Mouse (Mus musculus) midbrain, embryonic 13.5 days (tissue): ENCODE measurements around the gene Tas2r143. TPM values are rescaled to one million over a fixed set of nuclear protein-coding genes. Genes with fewer than 3 reads are reported as not detected.
A peak's percentile ranks its signal among the peaks of the same experiment; 100 is the strongest.

Source experiments
- ATAC-seq: fragments of 200-750 bp; cut with Nextera tagmentation; 2 replicates; pipeline ENCODE4 v1.8.0; 2017; ENCODE audit warnings: mild to moderate bottlenecking, moderate TSS enrichment, moderate library complexity
- H3K27ac ChIP-seq: fragments of 300-500 bp; sonication (generic); 2 replicates; pipeline ENCODE4 v1.5.1; 2015; ENCODE audit warnings: inconsistent platforms, mild to moderate bottlenecking, moderate library complexity
- H3K27me3 ChIP-seq: fragments of 300-500 bp; sonication (generic); 2 replicates; pipeline ENCODE4 v1.6.1; 2015; ENCODE audit warnings: mild to moderate bottlenecking, inconsistent platforms
- H3K36me3 ChIP-seq: fragments of 300-500 bp; sonication (generic); 2 replicates; pipeline ENCODE4 v1.6.1; 2015; ENCODE audit warnings: mild to moderate bottlenecking, inconsistent platforms
- H3K4me1 ChIP-seq: fragments of 300-500 bp; sonication (generic); replicated peaks from 2 replicates; pipeline ENCODE4 v1.6.1; 2015; ENCODE audit warnings: inconsistent platforms
- H3K4me2 ChIP-seq: fragments of 300-500 bp; sonication (generic); replicated peaks from 2 replicates; pipeline ENCODE4 v1.6.1; 2015; ENCODE audit warnings: moderate library complexity, mild to moderate bottlenecking, inconsistent platforms
- H3K4me3 ChIP-seq: fragments of 300-500 bp; sonication (generic); replicated peaks from 2 replicates; pipeline ENCODE4 v1.5.1; 2015; ENCODE audit warnings: mild to moderate bottlenecking, inconsistent platforms
- H3K9ac ChIP-seq: fragments of 300-500 bp; sonication (generic); replicated peaks from 2 replicates; pipeline ENCODE4 v1.6.1; 2015; ENCODE audit warnings: mild to moderate bottlenecking, inconsistent platforms
- H3K9me3 ChIP-seq: fragments of 300-500 bp; sonication (generic); 2 replicates; pipeline ENCODE4 v1.6.1; 2016; ENCODE audit warnings: mild to moderate bottlenecking, inconsistent platforms
- WGBS: fragments of 180-500 bp; shearing (Covaris S2); methylation state at CpG from one replicate; pipeline ENCODE4 v1.1.7; 2015; 5-methylcytosine and 5-hydroxymethylcytosine counted together
- polyA plus RNA-seq: library from polyadenylated mRNA; unstranded; fragments of >200 nt; fragmentation: Nextera tagmentation; extraction: Ambion mirVana; gene quantifications from 2 replicates; pipeline ENCODE4 v1.2.1, GENCODE M21; 2015

The Tas2r143 gene
- polyA plus RNA-seq, result not detected in 2 replicates

GRCm38 (mm10) chr6:42399938-42400337 is at the start of gene Tas2r143:
TSS of gene Tas2r143 (plus strand) at chr6:42400238.
- no peaks in the 10 kb centered on the region for H3K4me1 ChIP-seq
- H3K4me2 ChIP-seq, result no peak within 1 kb of the TSS
- no peak for ATAC-seq
- no peaks in the 10 kb centered on the region for H3K27me3 ChIP-seq
- H3K4me3 ChIP-seq, result no peak within 1 kb of the TSS
- H3K27ac ChIP-seq, result no peak within 1 kb of the TSS
- WGBS, result 74% methylated on average over 1 of the region's 1 CpGs
- no peaks in the 10 kb centered on the region for H3K36me3 ChIP-seq
- H3K9me3 ChIP-seq, result no peaks in the 10 kb centered on the region
- H3K9ac ChIP-seq, result no peak within 1 kb of the TSS

GRCm38 (mm10) chr6:42350968-42351775 is 48.9 kb upstream of the Tas2r143 start:
- ATAC-seq, result no peak
- peaks cover 50% of the 10 kb centered on the region for H3K4me1 ChIP-seq
- peaks cover 32% of the 10 kb centered on the region for H3K36me3 ChIP-seq
- 43% methylated on average over 13 of the region's 13 CpGs for WGBS
- peak overlapping the region; percentile 78 for H3K4me3 ChIP-seq
- peak overlapping the region; percentile 90 for H3K4me2 ChIP-seq
- peak overlapping the region; percentile 86 for H3K9ac ChIP-seq
- no peak overlapping the region for H3K27ac ChIP-seq
- H3K27me3 ChIP-seq, result no peaks in the 10 kb centered on the region
- no peaks in the 10 kb centered on the region for H3K9me3 ChIP-seq

- no peak overlapping the region for H3K4me3 ChIP-seq
- no peaks in the 10 kb centered on the region for H3K27me3 ChIP-seq
- peaks cover 39% of the 10 kb centered on the region for H3K36me3 ChIP-seq
- ATAC-seq, result no peak
- H3K4me1 ChIP-seq, result peaks cover 50% of the 10 kb centered on the region
- no peaks in the 10 kb centered on the region for H3K9me3 ChIP-seq
- no peak overlapping the region for H3K27ac ChIP-seq
- no peak overlapping the region for H3K9ac ChIP-seq
- WGBS, result 85% methylated on average over 7 of the region's 7 CpGs
- H3K4me2 ChIP-seq, result peak overlapping the region; percentile 90; the same call in 1 of the 2 replicates
Measured at GRCm38 (mm10) chr6:42351776-42352485, 48.1 kb upstream of the Tas2r143 start.

- WGBS, result 96% methylated on average over 1 of the region's 1 CpGs
- Histone ChIP-seq H3K9me3 (no peaks in the 10 kb centered on the region), H3K27ac (no peak overlapping the region), H3K27me3 (no peaks in the 10 kb centered on the region), H3K4me1 (peaks cover 50% of the 10 kb centered on the region), H3K9ac (no peak overlapping the region), H3K36me3 (peaks cover 45% of the 10 kb centered on the region), H3K4me2 (no peak overlapping the region), H3K4me3 (no peak overlapping the region)
- ATAC-seq, result no peak
Measured at GRCm38 (mm10) chr6:42352486-42352846, 47.6 kb upstream of the Tas2r143 start.

- 89% methylated on average over 8 of the region's 8 CpGs for WGBS
- no peak for ATAC-seq
- peaks cover 50% of the 10 kb centered on the region for H3K4me1 ChIP-seq
Measured at GRCm38 (mm10) chr6:42353180-42353579, 46.9 kb upstream of the Tas2r143 start.

GRCm38 (mm10) chr6:42354076-42355019 is 45.7 kb upstream of the Tas2r143 start:
- Histone ChIP-seq H3K4me2 (no peak overlapping the region), H3K36me3 (peaks cover 62% of the 10 kb centered on the region), H3K27ac (no peak overlapping the region), H3K27me3 (no peaks in the 10 kb centered on the region), H3K4me3 (no peak overlapping the region), H3K4me1 (peaks cover 41% of the 10 kb centered on the region), H3K9ac (no peak overlapping the region), H3K9me3 (no peaks in the 10 kb centered on the region)
- no peak for ATAC-seq
- WGBS, result 62% methylated on average over 11 of the region's 11 CpGs

More at GRCm38 (mm10) chr6:42353180-42353579, 46.9 kb upstream of the Tas2r143 start:
- no peak overlapping the region for H3K27ac ChIP-seq
- no peak overlapping the region for H3K9ac ChIP-seq
- H3K27me3 ChIP-seq, result no peaks in the 10 kb centered on the region
- H3K36me3 ChIP-seq, result peaks cover 52% of the 10 kb centered on the region
- H3K4me3 ChIP-seq, result no peak overlapping the region
- no peak overlapping the region for H3K4me2 ChIP-seq
- no peaks in the 10 kb centered on the region for H3K9me3 ChIP-seq

- WGBS, result 93% methylated on average over 6 of the region's 6 CpGs
- Histone ChIP-seq H3K27ac (no peak overlapping the region), H3K9ac (no peak overlapping the region), H3K27me3 (no peaks in the 10 kb centered on the region), H3K4me2 (no peak overlapping the region), H3K4me1 (peaks cover 41% of the 10 kb centered on the region), H3K4me3 (no peak overlapping the region), H3K9me3 (no peaks in the 10 kb centered on the region), H3K36me3 (peaks cover 73% of the 10 kb centered on the region)
- ATAC-seq, result no peak
Measured at GRCm38 (mm10) chr6:42355366-42355765, 44.7 kb upstream of the Tas2r143 start.

- no peak overlapping the region for H3K4me2 ChIP-seq
- ATAC-seq, result no peak
- H3K9ac ChIP-seq, result no peak overlapping the region
- H3K36me3 ChIP-seq, result peaks cover 78% of the 10 kb centered on the region
- no peak overlapping the region for H3K4me3 ChIP-seq
- no peaks in the 10 kb centered on the region for H3K27me3 ChIP-seq
- no peaks in the 10 kb centered on the region for H3K9me3 ChIP-seq
- WGBS, result 93% methylated on average over 13 of the region's 13 CpGs
- no peak overlapping the region for H3K27ac ChIP-seq
- H3K4me1 ChIP-seq, result peaks cover 35% of the 10 kb centered on the region
Measured at GRCm38 (mm10) chr6:42355794-42356600, 44.0 kb upstream of the Tas2r143 start.

- WGBS, result 96% methylated on average over 5 of the region's 5 CpGs
- H3K9ac ChIP-seq, result no peak overlapping the region
- no peak overlapping the region for H3K4me3 ChIP-seq
- no peak overlapping the region for H3K27ac ChIP-seq
- peaks cover 26% of the 10 kb centered on the region for H3K4me1 ChIP-seq
- no peaks in the 10 kb centered on the region for H3K9me3 ChIP-seq
- H3K27me3 ChIP-seq, result no peaks in the 10 kb centered on the region
- no peak overlapping the region for H3K4me2 ChIP-seq
- H3K36me3 ChIP-seq, result peaks cover 77% of the 10 kb centered on the region
- ATAC-seq, result no peak
Measured at GRCm38 (mm10) chr6:42356913-42357312, 43.1 kb upstream of the Tas2r143 start.

GRCm38 (mm10) chr6:42357901-42358300 is 42.1 kb upstream of the Tas2r143 start:
- no peak for ATAC-seq
- peaks cover 21% of the 10 kb centered on the region for H3K4me1 ChIP-seq
- no peak overlapping the region for H3K4me2 ChIP-seq
- H3K9ac ChIP-seq, result no peak overlapping the region
- no peak overlapping the region for H3K27ac ChIP-seq
- H3K4me3 ChIP-seq, result no peak overlapping the region
- H3K9me3 ChIP-seq, result no peaks in the 10 kb centered on the region
- H3K36me3 ChIP-seq, result peaks cover 69% of the 10 kb centered on the region
- 72% methylated on average over 6 of the region's 6 CpGs for WGBS
- no peaks in the 10 kb centered on the region for H3K27me3 ChIP-seq

- H3K36me3 ChIP-seq, result peaks cover 67% of the 10 kb centered on the region
- no peaks in the 10 kb centered on the region for H3K27me3 ChIP-seq
- H3K4me1 ChIP-seq, result peaks cover 12% of the 10 kb centered on the region
- ATAC-seq, result no peak
- H3K4me2 ChIP-seq, result no peak overlapping the region
- 93% methylated on average over 12 of the region's 12 CpGs for WGBS
- no peak overlapping the region for H3K9ac ChIP-seq
- no peaks in the 10 kb centered on the region for H3K9me3 ChIP-seq
- no peak overlapping the region for H3K27ac ChIP-seq
- no peak overlapping the region for H3K4me3 ChIP-seq
Measured at GRCm38 (mm10) chr6:42358901-42359300, 41.1 kb upstream of the Tas2r143 start.
